Mouse (Mus musculus) liver, embryonic 15.5 days (tissue): ENCODE results near the gene Sdr42e1. TPM values are rescaled to one million over a fixed set of nuclear protein-coding genes. Genes with fewer than 3 reads are reported as not detected.
A peak's percentile ranks its signal among the peaks of the same experiment; 100 is the strongest.

ENCODE experiments used
- ATAC-seq: fragments of 200-750 bp; cut with Nextera tagmentation; 2 replicates; pipeline ENCODE4 v1.8.0; 2017; ENCODE audit warnings: moderate number of reproducible peaks, mild to moderate bottlenecking, moderate library complexity; ENCODE audit not compliant: insufficient read depth
- H3K27ac ChIP-seq: fragments of 300-500 bp; sonication (generic); replicated peaks from 2 replicates; pipeline ENCODE4 v1.5.1; 2015; ENCODE audit warnings: mild to moderate bottlenecking, inconsistent platforms
- H3K27me3 ChIP-seq: fragments of 300-500 bp; sonication (generic); 2 replicates; pipeline ENCODE4 v1.6.1; 2015; ENCODE audit warnings: mild to moderate bottlenecking, inconsistent platforms
- H3K36me3 ChIP-seq: fragments of 300-500 bp; sonication (generic); replicated peaks from 2 replicates; pipeline ENCODE4 v1.6.1; 2015; ENCODE audit warnings: moderate library complexity, mild to moderate bottlenecking, inconsistent platforms
- H3K4me1 ChIP-seq: fragments of 300-500 bp; sonication (generic); replicated peaks from 2 replicates; pipeline ENCODE4 v1.6.1; 2015; ENCODE audit warnings: inconsistent platforms
- H3K4me2 ChIP-seq: fragments of 300-500 bp; sonication (generic); 2 replicates; pipeline ENCODE4 v1.6.1; 2015; ENCODE audit warnings: moderate library complexity, mild to moderate bottlenecking, inconsistent platforms
- H3K4me3 ChIP-seq: fragments of 300-500 bp; sonication (generic); replicated peaks from 2 replicates; pipeline ENCODE4 v1.5.1; 2015; ENCODE audit warnings: mild to moderate bottlenecking, inconsistent platforms
- H3K9ac ChIP-seq: fragments of 300-500 bp; sonication (generic); 2 replicates; pipeline ENCODE4 v1.6.1; 2015; ENCODE audit warnings: moderate library complexity, mild to moderate bottlenecking, inconsistent platforms
- H3K9me3 ChIP-seq: fragments of 300-500 bp; sonication (generic); replicated peaks from 2 replicates; pipeline ENCODE4 v1.6.1; 2016; ENCODE audit warnings: inconsistent platforms
- WGBS: fragments of 180-500 bp; shearing (Covaris S2); methylation state at CpG from one replicate; pipeline ENCODE4 v1.1.7; 2015; ENCODE audit warnings: mixed read lengths; ENCODE audit not compliant: insufficient replicate concordance; 5-methylcytosine and 5-hydroxymethylcytosine counted together
- polyA plus RNA-seq: library from polyadenylated mRNA; unstranded; fragments of >200 nt; fragmentation: Nextera tagmentation; extraction: Ambion mirVana; gene quantifications from 2 replicates; pipeline ENCODE4 v1.2.1, GENCODE M21; 2015

The Sdr42e1 gene
- polyA plus RNA-seq, 1 experiment from 2014 or later = 2.0 TPM

DNA sequence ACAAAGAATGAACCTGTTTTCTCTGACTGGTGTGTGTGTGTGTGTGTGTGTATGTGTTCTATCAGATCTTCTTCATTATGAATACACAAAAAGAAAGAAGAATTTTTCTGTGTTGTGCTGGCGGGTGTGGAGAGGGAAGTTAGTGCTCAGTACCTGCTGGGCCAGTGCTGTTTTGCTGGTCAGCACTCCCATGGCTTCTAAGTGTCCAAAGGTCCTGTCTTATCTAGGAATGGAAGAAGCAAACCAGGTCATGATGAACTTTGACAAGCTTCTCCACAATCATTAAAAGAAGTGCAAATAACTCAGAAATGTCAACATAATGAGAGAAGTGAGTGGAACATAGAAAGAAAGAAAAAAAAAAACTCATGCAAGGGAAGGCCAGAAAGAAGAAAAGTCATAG is 22.1 kb upstream of the Sdr42e1 start:
- 35% methylated on average over 1 of the region's 1 CpGs for WGBS

DNA sequence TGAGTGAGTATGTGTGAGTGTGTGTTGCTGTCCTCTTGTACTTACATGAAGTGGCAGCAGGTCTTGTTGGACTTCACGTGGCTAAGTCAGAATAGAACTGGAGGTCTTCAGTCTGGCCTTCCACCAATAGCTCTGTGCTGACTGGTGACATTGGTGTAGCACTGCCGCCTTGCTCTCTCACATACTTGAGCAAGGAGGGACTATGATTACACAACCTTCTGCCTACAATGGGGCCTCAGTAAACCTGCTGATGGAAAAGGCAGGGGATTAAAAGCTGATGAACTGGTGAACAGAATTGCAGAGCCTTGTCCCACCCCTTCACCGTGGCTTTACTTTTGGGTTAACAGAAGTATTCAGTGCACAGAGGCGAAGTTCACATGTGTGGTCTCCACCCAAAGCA is 18.6 kb upstream of the Sdr42e1 start:
- ATAC-seq = peak; percentile 47; the same call in 1 of the 2 replicates
- no peak overlapping the region; the same call in 1 of the 2 replicates for H3K27ac ChIP-seq
- no peaks in the 10 kb centered on the region for H3K27me3 ChIP-seq

More for the DNA sequence above, 22.1 kb upstream of the Sdr42e1 start:
- Histone ChIP-seq H3K27me3 (no peaks in the 10 kb centered on the region), H3K36me3 (no peaks in the 10 kb centered on the region), H3K9ac (no peak overlapping the region), H3K27ac (0 out of 2 replicates have a peak overlapping the region, but pooled peaks have one; percentile 41), H3K9me3 (no peaks in the 10 kb centered on the region), H3K4me2 (no peak overlapping the region), H3K4me1 (no peaks in the 10 kb centered on the region), H3K4me3 (no peak overlapping the region)
- ATAC-seq = peak; percentile 46; the same call in 1 of the 2 replicates

DNA sequence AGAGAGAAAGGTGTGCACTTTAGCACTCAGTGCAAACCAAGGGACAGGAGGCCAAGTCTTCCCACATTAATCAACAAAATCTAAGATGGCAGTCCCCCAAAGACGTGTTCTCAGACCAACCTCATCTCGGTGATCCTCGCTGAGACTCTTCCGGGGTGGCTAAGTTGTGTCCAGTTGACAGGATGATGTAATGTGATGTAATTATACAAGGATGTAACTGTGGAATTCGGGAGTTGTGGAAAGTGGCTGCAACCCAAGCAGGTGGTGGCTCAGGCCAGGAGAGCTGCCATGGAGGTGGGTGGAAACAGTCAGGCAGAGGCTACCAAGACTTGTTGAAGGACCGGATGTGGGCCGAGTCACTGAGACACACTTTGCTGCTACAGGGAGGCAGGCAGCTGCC is 14.4 kb upstream of the Sdr42e1 start:
- Histone ChIP-seq H3K9me3 (no peaks in the 10 kb centered on the region), H3K4me3 (no peak overlapping the region), H3K36me3 (no peaks in the 10 kb centered on the region), H3K4me1 (peaks cover 9% of the 10 kb centered on the region), H3K27ac (no peak overlapping the region), H3K9ac (no peak overlapping the region), H3K27me3 (no peaks in the 10 kb centered on the region), H3K4me2 (no peak overlapping the region)
- 57% methylated on average over 7 of the region's 7 CpGs for WGBS
- ATAC-seq = no peak

More for the DNA sequence above, 18.6 kb upstream of the Sdr42e1 start:
- Histone ChIP-seq H3K4me2 (no peak overlapping the region), H3K9ac (no peak overlapping the region), H3K36me3 (no peaks in the 10 kb centered on the region), H3K4me1 (no peaks in the 10 kb centered on the region), H3K9me3 (no peaks in the 10 kb centered on the region), H3K4me3 (no peak overlapping the region)
- 56% methylated on average over 4 of the region's 4 CpGs for WGBS

DNA sequence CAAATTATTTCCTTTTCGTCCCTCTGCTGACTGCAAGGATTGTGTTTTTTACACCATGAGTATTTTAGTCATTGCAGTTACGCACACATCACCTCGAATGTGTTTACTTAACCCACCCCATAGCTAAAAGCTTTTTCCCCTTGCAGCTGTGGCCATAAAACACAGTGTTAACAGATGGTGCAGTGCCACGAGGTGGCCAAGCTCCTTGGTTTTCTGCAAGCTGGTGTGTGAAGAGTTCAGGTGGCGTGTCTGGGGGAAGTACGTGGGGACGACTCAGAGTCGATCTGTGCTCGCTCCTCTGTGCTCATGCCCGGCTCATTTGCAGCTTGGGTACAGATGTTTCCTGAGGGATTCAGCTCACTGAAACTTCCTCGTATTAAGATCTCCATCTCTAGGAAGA is 11.0 kb upstream of the Sdr42e1 start:
- Histone ChIP-seq H3K27me3 (no peaks in the 10 kb centered on the region), H3K9me3 (no peaks in the 10 kb centered on the region), H3K4me3 (no peak overlapping the region), H3K4me1 (peaks cover 9% of the 10 kb centered on the region), H3K9ac (no peak overlapping the region), H3K4me2 (no peak overlapping the region), H3K27ac (no peak overlapping the region), H3K36me3 (no peaks in the 10 kb centered on the region)
- WGBS = 21% methylated on average over 11 of the region's 11 CpGs
- ATAC-seq = no peak

DNA sequence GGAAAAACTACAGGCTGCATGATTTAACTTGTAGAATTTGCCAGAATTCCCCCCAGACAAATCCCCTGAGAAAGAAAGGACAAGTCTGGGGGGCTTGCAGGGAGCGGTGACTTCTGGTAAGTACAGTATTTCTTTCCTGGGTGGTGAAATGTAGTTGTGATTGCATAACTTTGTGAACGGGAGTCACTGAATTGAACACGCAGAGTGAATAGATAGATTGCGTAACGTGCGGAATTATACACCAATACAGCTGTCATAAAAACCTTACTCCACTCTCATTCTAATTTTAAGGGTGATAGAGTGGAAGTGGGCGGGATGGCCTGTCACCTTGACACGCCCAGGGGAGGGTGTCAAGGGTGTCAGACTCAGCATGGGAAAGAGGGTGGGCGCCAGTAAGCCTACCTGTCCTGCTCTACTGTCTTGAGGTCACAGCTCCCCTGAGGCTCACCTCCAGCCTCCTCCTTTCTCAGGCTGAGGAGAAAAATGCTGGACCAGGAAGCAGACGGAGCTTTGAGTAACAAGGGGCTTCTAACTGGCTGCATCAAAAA is 10.5 kb upstream of the Sdr42e1 start:
- Histone ChIP-seq H3K4me3 (no peak overlapping the region), H3K4me1 (peaks cover 9% of the 10 kb centered on the region), H3K9ac (no peak overlapping the region), H3K4me2 (no peak overlapping the region), H3K36me3 (no peaks in the 10 kb centered on the region), H3K27me3 (no peaks in the 10 kb centered on the region), H3K9me3 (no peaks in the 10 kb centered on the region), H3K27ac (no peak overlapping the region)
- 0 out of 2 replicates have a peak, but pooled peaks have one; percentile 22 for ATAC-seq
- 56% methylated on average over 10 of the region's 10 CpGs for WGBS

DNA sequence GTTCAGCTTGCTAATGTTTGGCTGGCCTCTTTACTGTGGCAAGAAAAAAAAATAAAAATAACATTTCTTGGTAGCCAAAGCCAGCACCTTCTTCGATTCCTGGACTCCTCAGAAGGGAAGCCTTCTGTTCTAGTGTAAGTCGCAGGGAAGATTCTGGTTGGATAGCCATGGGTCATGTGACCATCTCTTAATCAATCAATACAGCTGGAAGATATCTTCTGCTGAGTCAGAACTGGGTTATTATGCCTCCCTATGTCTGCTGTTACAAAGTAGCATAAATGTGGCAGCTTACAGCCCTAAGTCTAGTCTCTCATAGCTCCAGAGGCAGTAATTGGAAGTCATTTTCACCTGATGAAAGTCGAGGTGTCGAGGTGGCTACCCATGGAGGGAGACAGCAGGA is 5.2 kb upstream of the Sdr42e1 start:
- Histone ChIP-seq H3K4me3 (no peak overlapping the region), H3K4me2 (no peak overlapping the region), H3K27ac (no peak overlapping the region), H3K9ac (no peak overlapping the region), H3K27me3 (no peaks in the 10 kb centered on the region), H3K9me3 (no peaks in the 10 kb centered on the region), H3K4me1 (peaks cover 8% of the 10 kb centered on the region), H3K36me3 (no peaks in the 10 kb centered on the region)
- ATAC-seq = no peak
- 64% methylated on average over 4 of the region's 4 CpGs for WGBS

DNA sequence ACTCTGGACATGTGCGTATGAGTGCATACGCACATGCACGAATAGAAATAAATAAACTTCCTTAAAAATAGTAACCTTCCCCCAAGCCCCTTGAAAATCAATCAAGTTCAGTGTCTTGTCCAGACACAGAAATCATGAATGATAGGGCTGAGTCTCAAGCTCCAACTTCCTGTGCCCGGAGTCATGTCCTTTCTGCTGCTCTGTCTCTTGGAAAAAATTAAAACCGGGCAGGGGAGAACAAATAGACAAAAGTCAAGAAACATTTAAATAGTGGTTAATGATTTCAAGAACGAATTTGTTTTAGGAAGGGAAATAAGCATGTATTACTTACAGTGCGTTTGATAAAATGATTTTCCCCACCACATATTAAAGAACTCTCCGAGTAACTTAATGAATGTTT is 3.5 kb upstream of the Sdr42e1 start:
- no peaks in the 10 kb centered on the region for H3K36me3 ChIP-seq
- H3K4me2 ChIP-seq = peak overlapping the region; percentile 28
- no peak overlapping the region for H3K4me3 ChIP-seq
- peak; percentile 27; the same call in 1 of the 2 replicates for ATAC-seq
- H3K27me3 ChIP-seq = no peaks in the 10 kb centered on the region
- 55% methylated on average over 8 of the region's 8 CpGs for WGBS
- no peak overlapping the region for H3K9ac ChIP-seq
- H3K4me1 ChIP-seq = peaks cover 4% of the 10 kb centered on the region; the same call in 1 of the 2 replicates
- peak overlapping the region; percentile 66 for H3K27ac ChIP-seq
- H3K9me3 ChIP-seq = no peaks in the 10 kb centered on the region

DNA sequence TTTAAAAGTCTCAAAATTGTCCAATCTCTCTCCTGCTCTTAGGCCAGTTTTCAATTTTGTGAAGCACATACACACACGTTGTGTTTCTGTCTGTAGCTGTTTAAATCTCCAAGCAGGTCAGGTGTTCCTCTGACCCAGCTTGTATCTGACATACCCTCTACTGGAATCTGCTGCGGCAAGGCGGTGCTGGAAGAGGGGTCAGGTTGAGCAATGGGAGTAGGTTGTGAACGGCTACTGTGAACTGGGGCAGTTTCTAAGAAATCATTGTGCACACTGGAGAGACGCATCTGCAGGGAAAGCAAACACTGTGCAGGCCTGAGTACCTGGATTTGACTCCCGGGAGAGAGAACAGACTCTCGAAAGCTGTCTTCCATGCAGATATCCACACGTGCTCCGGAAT is 3.0 kb upstream of the Sdr42e1 start:
- H3K4me3 ChIP-seq = no peak overlapping the region
- H3K9ac ChIP-seq = no peak overlapping the region
- peak; percentile 68 for ATAC-seq
- peaks cover 4% of the 10 kb centered on the region; the same call in 1 of the 2 replicates for H3K4me1 ChIP-seq
- H3K9me3 ChIP-seq = no peaks in the 10 kb centered on the region
- no peaks in the 10 kb centered on the region for H3K36me3 ChIP-seq
- peak overlapping the region; percentile 66 for H3K27ac ChIP-seq
- 56% methylated on average over 9 of the region's 9 CpGs for WGBS
- H3K4me2 ChIP-seq = peak overlapping the region; percentile 28
- H3K27me3 ChIP-seq = no peaks in the 10 kb centered on the region

DNA sequence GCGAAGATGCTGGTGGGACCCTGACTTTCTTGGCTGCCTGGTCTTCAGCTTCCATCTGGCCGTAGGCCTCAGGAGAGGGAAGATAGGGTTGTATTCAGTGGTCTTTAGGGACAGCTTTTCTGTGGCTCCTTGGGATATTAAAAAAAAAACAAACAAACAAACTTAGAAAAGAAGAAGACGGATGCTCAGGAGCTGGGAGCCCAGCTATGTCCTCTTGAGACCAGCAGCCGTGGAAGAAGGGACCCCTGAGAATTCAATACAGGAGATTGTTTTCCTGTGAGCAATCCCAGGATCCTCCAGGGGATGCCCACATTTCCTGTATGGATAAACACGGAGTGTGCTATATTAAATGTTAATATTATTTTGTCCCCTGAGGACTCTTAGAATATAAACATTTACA is 1.7 kb upstream of the Sdr42e1 start:
- Histone ChIP-seq H3K4me3 (no peak overlapping the region), H3K27ac (no peak overlapping the region), H3K27me3 (0 out of 2 replicates have a peak, but pooled peaks cover 3% of the 10 kb centered on the region), H3K9ac (no peak overlapping the region), H3K4me2 (no peak overlapping the region), H3K36me3 (no peaks in the 10 kb centered on the region), H3K9me3 (no peaks in the 10 kb centered on the region), H3K4me1 (peaks cover 4% of the 10 kb centered on the region; the same call in 1 of the 2 replicates)
- 66% methylated on average over 5 of the region's 5 CpGs for WGBS
- ATAC-seq = no peak

DNA sequence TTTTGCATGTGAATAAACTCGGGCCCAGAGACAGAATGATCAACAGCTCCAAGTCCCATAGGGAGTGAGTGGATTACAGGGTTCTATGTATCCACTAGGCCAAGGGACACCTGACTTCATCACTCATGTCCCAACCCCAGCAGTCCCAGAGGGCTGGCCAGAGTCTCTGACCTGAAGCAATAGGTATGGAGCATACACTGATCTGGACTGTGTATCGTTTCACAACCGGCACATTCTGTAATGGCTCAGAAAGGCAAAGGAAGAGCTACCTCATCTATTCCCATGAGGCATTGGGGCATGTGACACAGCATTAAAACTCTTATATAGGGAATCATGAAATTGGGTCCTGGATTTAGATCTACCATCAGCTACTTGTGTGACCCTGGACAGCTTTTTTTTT is 931 bp downstream of the Sdr42e1 start:
- Histone ChIP-seq H3K9ac (no peak overlapping the region), H3K36me3 (no peaks in the 10 kb centered on the region), H3K27ac (no peak overlapping the region), H3K27me3 (0 out of 2 replicates have a peak, but pooled peaks cover 3% of the 10 kb centered on the region), H3K9me3 (no peaks in the 10 kb centered on the region), H3K4me1 (no peaks in the 10 kb centered on the region), H3K4me3 (no peak overlapping the region), H3K4me2 (no peak overlapping the region)
- ATAC-seq = peak; percentile 53
- 64% methylated on average over 3 of the region's 3 CpGs for WGBS

DNA sequence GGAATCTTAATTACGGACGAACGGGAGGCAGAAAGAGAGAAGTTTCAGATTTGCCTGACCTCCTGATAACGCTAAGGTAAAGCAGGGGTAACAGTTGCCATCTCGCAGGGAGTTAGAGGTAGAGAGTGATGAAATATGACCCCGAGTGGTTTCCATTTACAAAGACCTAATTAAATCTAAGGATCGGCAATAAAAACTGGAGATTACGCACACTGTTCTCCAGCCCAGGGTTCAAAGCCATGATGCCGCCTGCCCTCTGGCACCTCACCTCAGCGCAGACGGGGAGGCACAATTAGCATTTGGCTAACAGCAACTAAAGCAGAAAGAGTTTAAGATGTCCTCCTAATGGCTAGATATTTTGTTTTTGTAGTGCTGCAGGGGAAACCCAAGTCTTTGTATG is 3.0 kb downstream of the Sdr42e1 start:
- Histone ChIP-seq H3K36me3 (no peaks in the 10 kb centered on the region), H3K4me1 (no peaks in the 10 kb centered on the region), H3K9me3 (no peaks in the 10 kb centered on the region), H3K4me3 (no peak overlapping the region), H3K27ac (no peak overlapping the region), H3K4me2 (no peak overlapping the region), H3K9ac (no peak overlapping the region), H3K27me3 (0 out of 2 replicates have a peak, but pooled peaks cover 3% of the 10 kb centered on the region)
- ATAC-seq = no peak
- 20% methylated on average over 11 of the region's 11 CpGs for WGBS
